Mouse (Mus musculus) midbrain, embryonic 11.5 days (tissue): ENCODE data around the gene Cenpp. TPM values are rescaled to one million over a fixed set of nuclear protein-coding genes. Genes with fewer than 3 reads are reported as not detected.

Experiments
- polyA plus RNA-seq: library from polyadenylated mRNA; unstranded; fragments of >200 nt; fragmentation: Nextera tagmentation; extraction: Ambion mirVana; gene quantifications from 2 replicates; pipeline ENCODE4 v1.2.1, GENCODE M21; 2014

Cenpp gene
- polyA plus RNA-seq, 1 experiment from 2014 or later = 40.7 TPM

Other genes starting within 250 kb of the Cenpp start
- 13.7 and 18.3 TPM in 2 replicates for gene Ippk, start 231.5 kb downstream of the Cenpp start, polyA plus RNA-seq
- 0.61 and 0.62 TPM in 2 replicates for gene Tes3-ps, start 159.5 kb downstream of the Cenpp start, polyA plus RNA-seq
- gene Ecm2, start 148.0 kb downstream of the Cenpp start, polyA plus RNA-seq = 0.55 and 1.2 TPM in 2 replicates
- 0.05 and 0.66 TPM in 2 replicates for gene Aspn, start 108.3 kb downstream of the Cenpp start, polyA plus RNA-seq
- 0.32 and 0.38 TPM in 2 replicates for gene Omd, start 70.3 kb downstream of the Cenpp start, polyA plus RNA-seq
- 10.2 and 12.4 TPM in 2 replicates for gene Ogn, start 44.7 kb downstream of the Cenpp start, polyA plus RNA-seq
- gene Nol8, start 293 bp upstream of the Cenpp start, polyA plus RNA-seq = 24.0 and 24.1 TPM in 2 replicates
- gene Iars, start 29.3 kb upstream of the Cenpp start, polyA plus RNA-seq = 109 and 111 TPM in 2 replicates
- 0.08 TPM in 1 of 2 replicates, not detected in the other for gene Gm30302, start 146.2 kb upstream of the Cenpp start, polyA plus RNA-seq